Mouse (Mus musculus) stomach, embryonic 14.5 days (tissue): ENCODE results near the gene Cd247. TPM values are rescaled to one million over a fixed set of nuclear protein-coding genes. Genes with fewer than 3 reads are reported as not detected.

Experiments
- ATAC-seq: fragments of 200-750 bp; cut with Nextera tagmentation; 2 replicates; pipeline ENCODE4 v1.8.0; 2017; ENCODE audit warnings: low read depth, moderate TSS enrichment; ENCODE audit not compliant: insufficient number of reproducible peaks, insufficient read depth, low FRiP score
- H3K27ac ChIP-seq: fragments of 300-500 bp; sonication (generic); 2 replicates; pipeline ENCODE4 v1.5.1; 2014; ENCODE audit warnings: mild to moderate bottlenecking, low read length, moderate library complexity, mixed read lengths
- H3K27me3 ChIP-seq: fragments of 300-500 bp; sonication (generic); 2 replicates; pipeline ENCODE4 v1.6.1; 2014; ENCODE audit warnings: low read length, control low read depth, mixed read lengths; ENCODE audit not compliant: control insufficient read depth, insufficient read depth
- H3K36me3 ChIP-seq: fragments of 300-500 bp; sonication (generic); 2 replicates; pipeline ENCODE4 v1.6.1; 2014; ENCODE audit warnings: mild to moderate bottlenecking, control low read depth, low read length, moderate library complexity, mixed read lengths; ENCODE audit not compliant: control insufficient read depth, insufficient read depth
- H3K4me1 ChIP-seq: fragments of 300-500 bp; sonication (generic); 2 replicates; pipeline ENCODE4 v1.6.1; 2014; ENCODE audit warnings: low read length, control low read depth, mixed read lengths; ENCODE audit not compliant: control insufficient read depth, insufficient read depth
- H3K4me2 ChIP-seq: fragments of 300-500 bp; sonication (generic); replicated peaks from 2 replicates; pipeline ENCODE4 v1.6.1; 2014; ENCODE audit warnings: low read depth, low read length, control low read depth
- H3K4me3 ChIP-seq: fragments of 300-500 bp; sonication (generic); 2 replicates; pipeline ENCODE4 v1.5.1; 2014; ENCODE audit warnings: low read depth, low read length, control low read depth
- H3K9ac ChIP-seq: fragments of 300-500 bp; sonication (generic); replicated peaks from 2 replicates; pipeline ENCODE4 v1.6.1; 2014; ENCODE audit warnings: low read depth, mild to moderate bottlenecking, control low read depth, low read length, moderate library complexity, mixed read lengths
- H3K9me3 ChIP-seq: fragments of 300-500 bp; sonication (generic); 2 replicates; pipeline ENCODE4 v1.6.1; 2016; ENCODE audit warnings: low read depth, low read length, control low read depth; ENCODE audit not compliant: control insufficient read depth
- WGBS: fragments of 180-500 bp; shearing (Covaris S2); extraction: QIAGEN DNeasy Blood & Tissue Kit; methylation state at CpG from one replicate; pipeline ENCODE4 v1.1.7; 2014; 5-methylcytosine and 5-hydroxymethylcytosine counted together
- polyA plus RNA-seq: library from polyadenylated mRNA; unstranded; fragments of >200 nt; fragmentation: Nextera tagmentation; extraction: Ambion mirVana; gene quantifications from 2 replicates; pipeline ENCODE4 v1.2.1, GENCODE M21; 2014

Cd247 gene
- polyA plus RNA-seq, 1 experiment from 2014 or later = 1.5 TPM

- WGBS = 70% methylated on average over 5 of the region's 5 CpGs
- 0 out of 2 replicates have a peak, but pooled peaks have one; percentile 42 for ATAC-seq
Measured at GRCm38 (mm10) chr1:165866630-165867280, 78.3 kb downstream of the Cd247 start.

GRCm38 (mm10) chr1:165868659-165869058, 80.2 kb downstream of the Cd247 start:
- no peaks in the 10 kb centered on the region for H3K36me3 ChIP-seq
- WGBS = 68% methylated on average over 8 of the region's 8 CpGs
- H3K9ac ChIP-seq = no peak overlapping the region
- no peak overlapping the region for H3K4me2 ChIP-seq
- ATAC-seq = no peak
- no peaks in the 10 kb centered on the region for H3K9me3 ChIP-seq
- H3K4me3 ChIP-seq = no peak overlapping the region
- H3K27ac ChIP-seq = no peak overlapping the region
- peaks cover 6% of the 10 kb centered on the region; the same call in 1 of the 2 replicates for H3K4me1 ChIP-seq
- no peaks in the 10 kb centered on the region for H3K27me3 ChIP-seq

More at GRCm38 (mm10) chr1:165866630-165867280, 78.3 kb downstream of the Cd247 start:
- Histone ChIP-seq H3K4me3 (no peak overlapping the region), H3K4me1 (peaks cover 6% of the 10 kb centered on the region; the same call in 1 of the 2 replicates), H3K9ac (no peak overlapping the region), H3K27ac (no peak overlapping the region), H3K9me3 (no peaks in the 10 kb centered on the region), H3K27me3 (no peaks in the 10 kb centered on the region), H3K4me2 (no peak overlapping the region), H3K36me3 (no peaks in the 10 kb centered on the region)

- Histone ChIP-seq H3K36me3 (peaks cover 11% of the 10 kb centered on the region), H3K4me1 (no peaks in the 10 kb centered on the region), H3K9me3 (no peaks in the 10 kb centered on the region), H3K4me2 (no peak overlapping the region), H3K9ac (no peak overlapping the region), H3K27me3 (no peaks in the 10 kb centered on the region), H3K27ac (no peak overlapping the region), H3K4me3 (no peak overlapping the region)
- ATAC-seq = 0 out of 2 replicates have a peak, but pooled peaks have one; percentile 28
- 52% methylated on average over 8 of the region's 8 CpGs for WGBS
Measured at GRCm38 (mm10) chr1:165874645-165875044, 86.2 kb downstream of the Cd247 start.

- no peak overlapping the region for H3K9ac ChIP-seq
Measured at GRCm38 (mm10) chr1:165875520-165876284, 87.2 kb downstream of the Cd247 start.

GRCm38 (mm10) chr1:165878751-165879150, 90.3 kb downstream of the Cd247 start:
- Histone ChIP-seq H3K36me3 (peaks cover 11% of the 10 kb centered on the region), H3K9ac (no peak overlapping the region), H3K4me1 (no peaks in the 10 kb centered on the region), H3K4me2 (no peak overlapping the region), H3K9me3 (no peaks in the 10 kb centered on the region), H3K27ac (no peak overlapping the region), H3K27me3 (no peaks in the 10 kb centered on the region), H3K4me3 (no peak overlapping the region)
- 96% methylated on average over 2 of the region's 2 CpGs for WGBS
- ATAC-seq = no peak

More at GRCm38 (mm10) chr1:165875520-165876284, 87.2 kb downstream of the Cd247 start:
- Histone ChIP-seq H3K36me3 (peaks cover 11% of the 10 kb centered on the region), H3K9me3 (no peaks in the 10 kb centered on the region), H3K27me3 (no peaks in the 10 kb centered on the region), H3K4me1 (no peaks in the 10 kb centered on the region), H3K4me3 (no peak overlapping the region), H3K27ac (no peak overlapping the region), H3K4me2 (no peak overlapping the region)
- 85% methylated on average over 6 of the region's 6 CpGs for WGBS
- no peak for ATAC-seq

- Histone ChIP-seq H3K4me3 (no peak overlapping the region), H3K4me2 (no peak overlapping the region), H3K4me1 (no peaks in the 10 kb centered on the region), H3K27me3 (no peaks in the 10 kb centered on the region), H3K27ac (no peak overlapping the region), H3K9ac (no peak overlapping the region), H3K9me3 (no peaks in the 10 kb centered on the region), H3K36me3 (no peaks in the 10 kb centered on the region)
- ATAC-seq = no peak
- 79% methylated on average over 8 of the region's 8 CpGs for WGBS
Measured at GRCm38 (mm10) chr1:165882146-165882900, 93.8 kb downstream of the Cd247 start.

- no peak for ATAC-seq
- no peak overlapping the region for H3K4me3 ChIP-seq
Measured at GRCm38 (mm10) chr1:165891686-165892085, 103.2 kb downstream of the Cd247 start.

GRCm38 (mm10) chr1:165903596-165903995, 115.1 kb downstream of the Cd247 start:
- Histone ChIP-seq H3K9ac (no peak overlapping the region), H3K9me3 (no peaks in the 10 kb centered on the region), H3K4me3 (no peak overlapping the region), H3K27ac (no peak overlapping the region), H3K36me3 (peaks cover 9% of the 10 kb centered on the region), H3K27me3 (no peaks in the 10 kb centered on the region), H3K4me1 (no peaks in the 10 kb centered on the region), H3K4me2 (no peak overlapping the region)
- 87% methylated on average over 1 of the region's 1 CpGs for WGBS
- ATAC-seq = no peak

More at GRCm38 (mm10) chr1:165891686-165892085, 103.2 kb downstream of the Cd247 start:
- H3K9me3 ChIP-seq = no peaks in the 10 kb centered on the region
- H3K4me1 ChIP-seq = no peaks in the 10 kb centered on the region
- H3K36me3 ChIP-seq = peaks cover 30% of the 10 kb centered on the region
- H3K4me2 ChIP-seq = no peak overlapping the region
- H3K27ac ChIP-seq = no peak overlapping the region
- no peaks in the 10 kb centered on the region for H3K27me3 ChIP-seq
- WGBS = 86% methylated on average over 2 of the region's 2 CpGs
- H3K9ac ChIP-seq = no peak overlapping the region
